Mouse (Mus musculus): ENCODE data around the gene Gm45021. TPM values are rescaled to one million over a fixed set of nuclear protein-coding genes. Genes with fewer than 3 reads are reported as not detected.

The Gm45021 gene
- polyA plus RNA-seq, 1 experiment from 2014 or later = not detected

DNA sequence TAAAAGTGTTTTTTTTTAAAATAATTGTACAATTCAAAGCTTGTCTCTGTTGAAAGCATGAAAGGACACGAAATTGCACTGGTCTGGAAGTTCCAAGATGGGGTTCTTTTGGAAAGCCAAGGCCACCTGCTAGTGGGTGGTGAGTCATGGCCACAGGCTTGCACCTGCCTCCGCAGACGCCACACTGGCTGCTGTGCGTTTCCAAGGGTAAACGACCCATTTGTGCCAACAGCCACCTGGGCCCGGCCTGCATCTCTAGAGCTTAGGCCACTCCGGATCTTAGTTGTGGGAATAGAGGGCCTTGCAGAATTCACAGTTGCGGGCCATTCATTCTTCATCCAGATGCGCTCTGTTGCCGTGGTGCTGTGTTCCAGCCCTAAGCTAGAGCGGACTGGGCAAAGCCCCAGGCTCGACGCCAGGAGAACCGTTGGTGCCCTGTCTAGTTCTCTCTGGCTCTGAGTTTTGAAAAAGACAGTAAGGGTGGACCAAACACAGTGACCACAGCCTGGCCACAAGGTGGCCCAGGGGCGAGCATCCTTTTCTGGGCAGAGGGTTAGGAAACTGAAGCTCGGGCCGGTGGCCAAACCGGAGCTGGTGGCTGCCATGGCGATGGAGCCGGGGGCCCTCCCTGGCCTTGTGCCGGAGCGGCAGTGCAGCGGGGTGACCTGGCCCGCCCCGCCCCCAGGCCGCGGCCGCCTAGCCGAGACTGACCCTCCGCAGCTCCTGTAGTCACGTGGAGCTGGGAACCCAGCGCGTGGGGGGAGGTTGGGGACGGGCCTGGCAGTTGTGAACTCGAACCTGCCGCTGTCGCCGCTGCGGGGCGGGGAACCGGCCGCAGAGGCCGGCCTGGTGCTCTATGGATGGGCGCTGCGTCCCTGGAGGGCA, 4.0 kb downstream of the Gm45021 start, which contains the start of the genes Repin1 and Gm44965:
Repin1 (plus strand) TSS at position 726 of the 885 bp plus-strand sequence.
Gm44965 (plus strand) TSS at position 784 of the 885 bp plus-strand sequence.
- in situ Hi-C loops (cut with MboI; ENCODE audit: low pct_unique_long_range_greater_than_20kb) = no loop called here
- peak; percentile 64 for DNase-seq (ENCODE audit: low read depth, low spot score)
- TF ChIP-seq CTCF (IDR thresholded peaks at IDR 0.05) = no peak
- ChIA-PET POLR2A (interaction anchor here (0.6 to 2.7 kb wide), 8 partner anchors 10 to 221 kb away, joined by 3 to 24 read pairs (median 3); partner anchors contain the start of gene AI854703), CTCF (interaction anchor here (0.6 to 2.7 kb wide), 10 partner anchors 8 to 53 kb away, joined by 3 to 20 read pairs (median 4); partner anchors contain the start of genes Gimap8 and Zfp775)
- H3K27me3 ChIP-seq = no peaks in the 10 kb centered on the region
- ATAC-seq = peak; percentile 77

DNA sequence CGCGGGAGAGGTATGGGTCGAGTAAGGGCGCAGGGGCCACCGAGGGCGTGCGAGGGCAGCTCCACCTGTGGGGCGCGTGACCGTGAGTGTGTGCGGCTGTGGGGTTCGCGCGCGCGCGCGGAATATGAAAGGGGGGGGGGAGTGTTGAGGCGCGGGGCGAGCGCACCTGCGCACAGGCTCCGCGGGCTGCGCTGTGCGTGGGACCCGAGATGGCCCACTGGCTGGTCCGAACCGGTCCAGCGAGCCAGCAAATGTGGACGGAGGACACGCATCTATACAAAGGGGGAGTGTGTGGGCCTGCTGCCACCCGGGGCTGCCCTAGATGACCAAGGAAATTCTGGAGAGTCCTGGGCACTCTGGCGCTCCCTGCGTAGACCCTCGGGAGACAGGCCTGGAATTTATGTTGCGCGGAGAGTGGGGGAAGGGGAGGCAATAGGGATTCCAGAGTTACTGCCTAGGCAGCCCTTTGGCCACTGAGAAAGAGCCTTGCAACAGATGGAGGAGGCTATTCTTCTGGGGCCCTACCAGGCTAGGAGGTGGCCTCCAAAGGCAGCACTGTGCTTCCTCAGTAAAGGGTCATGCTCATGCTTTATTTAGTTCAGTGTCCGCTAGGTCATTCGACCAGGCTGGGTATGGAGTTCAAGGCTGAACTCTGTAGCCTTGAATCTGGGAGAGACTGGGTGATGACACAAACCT, 4.8 kb downstream of the Gm45021 start:
- no peak for DNase-seq (ENCODE audit: low read depth, low spot score)
- in situ Hi-C loops (cut with MboI; ENCODE audit: low pct_unique_long_range_greater_than_20kb) = no loop called here
- TF ChIP-seq CTCF (IDR thresholded peaks at IDR 0.05) = no peak
- ATAC-seq = peak; percentile 28
- POLR2A ChIA-PET = interaction anchor here (0.6 to 2.7 kb wide), 6 partner anchors 12 to 220 kb away, joined by 3 to 24 read pairs (median 3); partner anchors contain the start of gene AI854703
- H3K27me3 ChIP-seq = no peaks in the 10 kb centered on the region
- CTCF ChIA-PET = interaction anchor here (0.6 to 2.7 kb wide), 10 partner anchors 7 to 53 kb away, joined by 3 to 20 read pairs (median 4); partner anchors contain the start of genes Gimap8 and Zfp775

DNA sequence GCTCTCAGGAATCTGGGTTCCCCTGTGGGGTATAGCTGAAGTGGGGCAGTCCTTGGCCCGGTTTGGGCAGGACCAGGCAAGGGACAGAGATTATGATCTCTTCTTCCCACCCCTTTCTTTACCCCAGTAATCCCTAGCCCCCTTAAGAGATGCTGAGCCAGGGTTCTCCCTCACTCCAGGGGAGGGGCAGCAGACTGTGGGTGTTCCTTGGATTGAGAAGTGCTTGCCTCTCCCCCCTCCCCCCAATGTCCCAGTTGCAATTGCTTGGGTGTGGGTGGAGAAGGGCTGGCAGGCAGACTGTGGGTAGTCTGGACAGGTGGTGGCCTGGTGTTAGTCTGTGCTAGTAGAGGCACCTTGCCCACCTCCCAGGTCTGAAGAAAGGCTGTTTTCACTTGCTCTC, 5.9 kb downstream of the Gm45021 start:
- CTCF ChIA-PET = interaction anchor here (2.7 kb wide), 1 partner anchor 13 kb away, joined by 20 read pairs; no protein-coding TSS in a partner anchor
- no peaks in the 10 kb centered on the region for H3K27me3 ChIP-seq

DNA sequence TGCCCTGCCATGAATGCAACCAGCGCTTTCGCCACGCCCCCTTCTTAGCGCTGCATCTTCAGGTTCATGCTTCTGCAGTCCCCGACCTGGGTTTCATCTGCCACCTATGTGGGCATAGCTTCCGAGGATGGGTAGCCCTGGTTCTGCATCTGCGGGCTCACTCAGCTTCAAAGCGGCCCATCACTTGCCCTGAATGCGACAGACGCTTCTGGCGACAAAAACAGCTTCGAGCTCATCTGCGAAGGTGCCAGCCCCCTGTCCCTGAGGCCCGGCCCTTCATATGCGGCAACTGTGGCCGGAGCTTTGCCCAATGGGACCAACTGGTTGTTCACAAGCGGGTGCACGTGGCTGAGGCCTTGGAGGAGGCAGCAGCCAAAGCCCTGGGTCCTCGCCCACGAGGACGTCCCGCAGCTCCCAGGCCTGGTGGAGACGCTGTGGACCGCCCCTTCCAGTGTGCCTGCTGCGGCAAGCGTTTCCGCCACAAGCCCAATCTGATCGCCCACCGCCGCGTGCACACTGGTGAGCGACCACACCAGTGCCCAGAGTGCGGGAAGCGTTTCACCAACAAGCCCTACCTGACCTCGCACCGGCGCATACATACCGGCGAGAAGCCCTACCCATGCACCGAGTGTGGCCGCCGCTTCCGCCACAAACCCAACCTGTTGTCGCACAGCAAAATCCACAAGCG, 7.3 kb downstream of the Gm45021 start:
- no peak for TF ChIP-seq CTCF (IDR thresholded peaks at IDR 0.05)
- H3K27me3 ChIP-seq = no peaks in the 10 kb centered on the region
- ATAC-seq = no peak
- ChIA-PET CTCF (no interaction called here), POLR2A (interaction anchor here (0.6 to 1.0 kb wide), 2 partner anchors 32 to 42 kb away, joined by 3 read pairs; no protein-coding TSS in a partner anchor)
- in situ Hi-C loops (cut with MboI; ENCODE audit: low pct_unique_long_range_greater_than_20kb) = no loop called here
- DNase-seq (ENCODE audit: low read depth, low spot score) = no peak

More for the DNA sequence above, 5.9 kb downstream of the Gm45021 start:
- TF ChIP-seq CTCF (IDR thresholded peaks at IDR 0.05) = no peak
- ATAC-seq (no peak), DNase-seq (ENCODE audit: low read depth, low spot score) (no peak)
- in situ Hi-C loops (cut with MboI; ENCODE audit: low pct_unique_long_range_greater_than_20kb) = no loop called here
- POLR2A ChIA-PET = interaction anchor here (1.0 to 2.7 kb wide), 2 partner anchors 33 to 34 kb away, joined by 3 to 24 read pairs; partner anchors contain the start of gene AI854703

DNA sequence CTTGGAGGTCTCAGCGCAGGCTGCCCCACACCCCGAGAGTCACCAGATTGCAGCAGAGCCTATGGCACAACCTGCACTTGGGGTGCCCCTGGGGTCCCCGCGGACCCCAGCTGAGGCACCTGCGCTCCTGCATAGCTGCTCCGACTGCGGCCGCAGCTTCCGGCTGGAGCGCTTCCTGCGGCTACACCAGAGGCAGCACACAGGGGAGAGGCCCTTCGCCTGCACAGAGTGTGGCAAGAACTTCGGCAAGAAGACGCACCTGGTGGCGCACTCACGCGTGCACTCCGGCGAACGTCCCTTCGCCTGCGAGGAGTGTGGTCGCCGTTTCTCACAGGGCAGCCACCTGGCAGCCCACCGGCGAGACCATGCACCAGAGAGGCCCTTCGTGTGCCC, 7.8 kb downstream of the Gm45021 start:
- H3K27me3 ChIP-seq = no peaks in the 10 kb centered on the region
- DNase-seq (ENCODE audit: low read depth, low spot score) (no peak), ATAC-seq (no peak)
- in situ Hi-C loops (cut with MboI; ENCODE audit: low pct_unique_long_range_greater_than_20kb) = no loop called here
- ChIA-PET POLR2A (interaction anchor here (1.3 kb wide), 1 partner anchor 30 kb away, joined by 5 read pairs; the partner anchor contains the start of gene AI854703), CTCF (no interaction called here)
- no peak for TF ChIP-seq CTCF (IDR thresholded peaks at IDR 0.05)

DNA sequence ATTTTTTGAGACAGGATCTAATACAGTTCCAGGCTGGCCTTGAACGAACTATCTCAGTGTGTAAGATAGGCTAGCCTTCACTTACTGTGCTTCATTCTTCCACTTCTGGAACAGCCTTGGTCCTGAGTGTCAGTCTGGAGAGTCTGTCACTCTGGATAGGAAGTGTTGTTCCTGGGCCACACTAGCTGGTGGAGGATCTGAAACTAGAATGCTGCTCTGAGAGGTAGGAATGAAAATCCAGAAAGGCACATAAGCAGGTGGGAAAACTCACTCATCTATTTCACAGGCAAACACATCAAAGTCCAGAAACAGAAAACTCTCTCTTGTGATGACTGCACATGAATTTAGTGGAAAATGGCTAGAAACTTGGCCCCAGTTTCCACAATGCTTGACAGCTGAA, 11.2 kb downstream of the Gm45021 start:
- no peak for TF ChIP-seq CTCF (IDR thresholded peaks at IDR 0.05)
- CTCF ChIA-PET = interaction anchor here (1.0 to 1.6 kb wide), 3 partner anchors 18 to 171 kb away, joined by 3 to 6 read pairs (median 3); partner anchors contain the start of gene Gimap8
- in situ Hi-C loops (cut with MboI; ENCODE audit: low pct_unique_long_range_greater_than_20kb) = no loop called here

DNA sequence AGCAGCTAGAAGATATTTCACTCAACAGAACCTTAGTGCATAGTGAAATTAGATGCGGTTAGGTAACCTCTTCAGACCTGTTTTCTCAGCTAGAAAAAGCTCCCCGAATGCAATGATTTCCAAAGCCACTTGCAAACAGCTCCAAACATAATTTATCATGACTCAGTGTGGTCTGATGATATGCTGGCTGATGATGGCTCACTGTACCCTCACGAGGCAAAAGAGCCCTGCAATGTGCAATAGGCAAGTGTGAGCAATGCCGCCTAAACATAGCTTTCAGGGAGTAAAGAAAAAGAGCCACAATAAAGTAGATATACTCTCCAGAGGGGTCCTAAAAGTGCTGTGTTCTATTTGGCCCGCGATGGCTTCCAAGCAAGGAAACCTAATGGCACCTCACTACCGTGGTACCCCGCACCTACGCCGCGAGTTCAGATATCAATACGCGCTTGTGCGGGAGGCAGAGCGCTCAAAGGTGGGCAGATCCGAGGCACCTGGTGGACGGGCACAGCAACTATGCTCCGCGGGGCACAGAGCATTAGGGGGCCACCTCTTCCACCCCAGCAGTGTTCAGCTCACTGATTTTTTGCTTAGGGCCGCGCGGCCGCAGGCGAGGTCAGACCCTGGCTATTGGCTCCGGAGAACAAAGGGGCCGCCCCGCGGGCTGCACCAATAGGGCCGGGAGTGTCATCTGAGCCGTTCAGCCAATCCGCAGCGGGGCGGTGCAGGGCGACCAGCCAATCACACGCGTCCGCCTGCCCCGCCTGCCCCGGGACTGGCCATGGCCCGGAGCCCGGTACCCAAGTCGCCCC, 12.1 kb downstream of the Gm45021 start, which contains the start of gene Zfp775:
Zfp775 (plus strand) TSS at position 793 of the 809 bp plus-strand sequence.
- peak; percentile 96 for ATAC-seq
- no peak for TF ChIP-seq CTCF (IDR thresholded peaks at IDR 0.05)
- ChIA-PET POLR2A (interaction anchor here (0.5 to 3.2 kb wide), 8 partner anchors 10 to 660 kb away, joined by 3 to 15 read pairs (median 4); partner anchors contain the start of gene AI854703), CTCF (interaction anchor here (0.9 to 1.6 kb wide), 6 partner anchors 8 to 170 kb away, joined by 3 to 6 read pairs (median 3); partner anchors contain the start of genes Gimap8, Gm44965 and Repin1)
- no peaks in the 10 kb centered on the region for H3K27me3 ChIP-seq
- in situ Hi-C loops (cut with MboI; ENCODE audit: low pct_unique_long_range_greater_than_20kb) = no loop called here
- DNase-seq (ENCODE audit: low read depth, low spot score) = no peak

More for the DNA sequence above, 11.2 kb downstream of the Gm45021 start:
- H3K27me3 ChIP-seq = no peaks in the 10 kb centered on the region
- POLR2A ChIA-PET = interaction anchor here (0.5 to 3.2 kb wide), 4 partner anchors 27 to 157 kb away, joined by 3 to 13 read pairs (median 4); partner anchors contain the start of gene AI854703
- no peak for DNase-seq (ENCODE audit: low read depth, low spot score)
- ATAC-seq = no peak

DNA sequence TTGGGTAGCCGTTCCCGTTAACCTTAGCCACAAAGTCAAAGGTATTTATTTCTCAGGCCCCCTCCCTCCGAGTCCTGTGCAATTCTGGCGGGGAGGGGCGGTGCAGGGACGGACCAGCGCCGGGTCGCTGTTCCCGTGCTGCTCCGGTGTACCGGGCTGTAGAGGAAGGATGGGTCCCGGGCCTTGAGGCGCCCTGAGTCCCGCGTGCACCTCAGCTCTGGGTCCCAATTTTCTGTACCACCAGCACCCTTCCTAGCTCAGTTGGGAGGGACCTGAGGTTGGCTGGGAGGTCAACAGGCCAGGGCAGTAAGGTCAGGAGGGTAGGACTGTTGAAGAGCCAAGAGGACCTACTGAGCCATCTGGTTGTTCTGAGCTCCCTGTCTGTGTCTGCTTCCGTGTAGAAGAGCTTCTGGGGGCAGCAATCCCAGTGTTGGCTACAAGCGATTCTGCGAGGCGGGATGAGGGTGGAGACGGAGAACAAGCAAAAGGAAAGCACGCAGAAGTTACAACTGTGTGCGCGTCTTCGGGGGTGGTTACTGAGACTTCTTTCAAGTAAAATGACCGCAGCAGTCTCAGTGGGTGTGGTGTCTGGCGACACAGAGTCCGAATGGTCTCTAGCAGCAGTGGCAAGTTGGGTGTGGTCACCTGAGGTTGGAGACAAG, 12.8 kb downstream of the Gm45021 start:
- no peaks in the 10 kb centered on the region for H3K27me3 ChIP-seq
- DNase-seq (ENCODE audit: low read depth, low spot score) = no peak
- ChIA-PET CTCF (interaction anchor here (0.9 to 1.6 kb wide), 7 partner anchors 9 to 169 kb away, joined by 3 to 4 read pairs (median 3); partner anchors contain the start of genes Gimap8, Gm44965 and Repin1), POLR2A (interaction anchor here (0.7 to 3.2 kb wide), 5 partner anchors 9 to 209 kb away, joined by 3 to 15 read pairs (median 4); partner anchors contain the start of gene AI854703)
- peak; percentile 37 for ATAC-seq
- in situ Hi-C loops (cut with MboI; ENCODE audit: low pct_unique_long_range_greater_than_20kb) = no loop called here
- TF ChIP-seq CTCF (IDR thresholded peaks at IDR 0.05) = no peak

All from Patski (cell line).